Mouse (Mus musculus): ENCODE measurements around the gene Dcn.

Gene Dcn

DNA sequence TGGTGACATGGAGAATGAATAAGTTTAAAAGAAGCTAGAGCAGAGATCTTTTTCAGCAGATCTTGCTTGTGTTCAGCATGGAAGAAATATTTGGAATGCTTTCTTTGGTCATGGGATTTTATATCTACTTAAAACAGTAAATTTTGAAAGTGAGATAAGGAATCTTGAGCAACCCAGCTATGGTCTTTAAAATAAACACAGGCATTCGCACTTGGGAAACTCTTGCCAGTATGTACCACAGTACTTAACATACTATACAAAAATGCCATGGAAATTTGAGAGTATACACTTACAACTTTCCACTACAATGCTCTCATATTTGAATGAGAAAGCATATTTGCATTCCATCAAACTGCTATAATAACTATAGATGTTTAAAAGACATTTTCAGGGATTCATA, 68.3 kb downstream of the Dcn start:
- DNase-seq (ENCODE audit: low read depth, low spot score): no peak

DNA sequence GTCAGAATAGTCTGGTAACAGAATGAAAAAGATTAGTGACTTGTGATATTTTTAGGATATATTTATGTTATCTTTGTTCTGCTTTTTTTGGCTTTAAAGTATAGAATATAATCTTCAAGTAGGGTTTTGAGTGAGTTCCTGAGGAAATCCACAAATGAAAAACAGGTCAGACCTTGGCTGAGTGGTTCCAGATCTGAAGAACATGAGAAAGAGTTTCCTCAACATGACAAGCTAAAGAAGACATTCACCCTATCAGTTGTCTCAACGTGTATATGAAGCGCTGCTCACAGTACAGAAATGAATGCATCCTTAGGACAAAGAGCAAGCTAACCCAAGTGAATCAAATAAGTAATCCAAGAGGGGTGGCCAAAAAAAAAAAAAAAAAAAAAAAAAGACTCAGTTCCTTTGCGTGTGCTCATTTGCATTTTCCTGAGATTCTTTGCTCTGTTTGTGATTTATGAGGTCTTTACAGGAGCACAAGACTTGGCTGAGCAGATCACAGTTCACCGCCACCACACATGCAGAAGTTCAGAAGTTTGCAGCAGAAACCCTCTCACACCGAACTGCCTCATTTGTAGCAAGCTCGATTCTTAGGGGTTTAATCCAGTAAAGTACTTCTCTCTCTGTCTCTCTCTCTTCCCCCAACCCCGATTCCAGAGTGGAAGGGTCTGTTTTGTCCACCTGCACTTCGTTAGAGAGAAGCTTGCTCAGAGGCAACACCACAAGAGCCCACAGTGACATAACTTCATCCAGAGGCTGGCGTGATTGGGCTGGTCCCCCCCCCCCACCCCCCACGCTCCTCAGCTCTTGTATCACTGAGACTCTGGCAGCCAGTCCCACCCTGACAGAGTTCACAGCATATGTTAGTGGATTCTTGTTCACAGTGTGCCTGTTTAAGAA, 85.8 kb downstream of the Dcn start, which contains the start of gene Lum:
Gene Lum (plus strand): TSS at position 172 of the 900 bp plus-strand sequence.
- DNase-seq (ENCODE audit: low read depth, low spot score): no peak

DNA sequence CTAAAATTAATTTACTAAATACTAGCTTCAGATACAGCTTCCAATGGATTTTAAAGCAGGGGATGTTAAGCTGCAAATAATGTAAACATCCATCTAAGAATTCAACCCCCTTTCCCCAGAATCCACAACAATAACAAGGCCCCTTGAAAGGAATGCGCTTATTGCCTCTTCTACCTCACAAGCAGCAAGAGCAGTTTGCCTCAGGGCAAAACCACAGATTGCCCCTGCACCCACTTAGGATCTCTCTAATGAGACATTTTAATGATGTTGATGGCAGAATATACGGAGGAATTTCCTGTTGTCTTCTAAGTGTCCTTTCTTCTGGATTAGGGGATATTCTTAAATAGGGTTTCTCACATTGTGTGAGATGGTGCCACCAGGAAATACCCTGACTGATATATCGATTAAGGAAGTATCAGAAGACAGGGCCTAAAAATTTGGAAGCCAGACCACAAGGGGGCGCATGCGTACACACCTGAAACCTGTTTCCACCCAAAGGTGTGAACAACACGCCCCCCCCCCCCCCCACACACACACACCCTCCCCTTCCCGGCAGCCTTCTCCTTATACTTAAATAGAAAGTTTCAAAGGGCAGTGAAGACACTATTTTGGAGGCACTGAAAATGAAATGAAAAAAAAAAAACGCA, 88.2 kb downstream of the Dcn start:
- no peak for DNase-seq (ENCODE audit: low read depth, low spot score)

Data from c-Kit-negative CD71-positive TER-119-positive erythroid progenitor cells, embryonic 14.5 days (primary cell).